Mouse (Mus musculus) thymus, postnatal 14 days (tissue): Measurements from ENCODE around the gene Naip1.

Experiments used
- DNase-seq: peaks from one replicate; pipeline ENCODE4 v3.0.0; 2021

The Naip1 gene

GRCm38 (mm10) chr13:100370536-100370935, 82.1 kb downstream of the Naip1 start:
- no peak for DNase-seq
